Comparison of ENCODE assay signal across 9 mouse cellular contexts in the genomic region with DNA sequence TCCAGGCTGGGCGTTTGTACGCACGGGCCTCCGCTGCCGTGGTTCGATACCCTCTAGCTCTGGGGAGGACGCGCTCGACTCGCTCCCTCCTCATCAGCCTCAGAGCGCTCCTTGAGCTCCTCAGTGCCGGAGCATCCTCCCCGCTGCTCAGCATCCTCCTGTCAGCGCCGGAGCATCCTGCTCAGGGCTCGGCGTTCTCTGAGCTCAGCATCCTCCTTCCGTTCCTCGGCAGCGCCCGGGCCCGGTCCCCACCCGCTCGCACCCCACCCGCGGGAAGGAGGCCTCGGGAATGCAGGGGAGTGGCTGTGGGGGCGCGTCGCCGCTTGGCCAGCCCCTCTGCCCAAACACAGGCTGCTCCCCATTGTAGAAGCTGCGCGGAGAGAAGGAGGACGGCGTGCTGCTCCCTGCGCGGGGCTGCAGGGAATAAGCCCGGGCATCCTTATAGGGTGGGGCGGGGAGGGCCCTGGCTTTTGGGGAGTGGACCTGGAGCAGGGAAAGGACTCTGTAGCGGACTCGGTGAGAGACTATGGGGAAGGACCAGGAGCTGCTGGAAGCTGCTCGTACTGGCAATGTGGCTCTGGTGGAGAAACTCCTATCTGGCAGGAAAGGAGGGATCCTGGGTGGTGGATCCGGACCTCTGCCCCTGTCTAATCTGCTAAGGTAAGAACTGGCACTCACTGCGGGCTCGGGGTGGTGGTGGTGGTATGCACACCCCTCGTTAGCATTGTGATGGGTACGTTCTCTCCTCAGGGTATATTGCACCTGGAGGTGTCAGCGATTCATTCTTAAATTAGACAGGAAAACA. TPM values are rescaled to one million over a fixed set of nuclear protein-coding genes. Genes with fewer than 3 reads are reported as not detected.
DNase-seq lines count a peak whose midpoint lies in the region; ATAC-seq lines count a peak whose summit lies in the region.
"Had no signal": no experiment of that assay in that cellular context is flagged by ENCODE, and none has a peak within 500 bp of the region (broad histone marks: within the 10 kb centered on the region; RNA-seq: fewer than 3 reads in every experiment).

Anks1b (plus strand) TSS at position 364 of the 805 bp plus-strand sequence.

- peak within 1 kb of the TSS; percentile 64 for H3K4me2 ChIP-seq in forebrain, embryonic 15.5 days (replicated peaks)
- peak within 1 kb of the TSS; percentile 70 for H3K4me2 ChIP-seq in hindbrain, embryonic 14.5 days (replicated peaks)

- peak; percentile 89 for ATAC-seq in forebrain, embryonic 15.5 days (replicated peaks)
- peak; percentile 85 for ATAC-seq in hindbrain, embryonic 14.5 days (ENCODE audit: low FRiP score)
- ATAC-seq in megakaryocyte progenitor cell, adult 5-6 weeks (replicated peaks; ENCODE audit: poor library complexity): peak; percentile 48
- no peak; the same call in none of the 2 replicates for ATAC-seq in granulocyte monocyte progenitor cell, adult 5-6 weeks (replicated peaks; ENCODE audit: poor library complexity, severe bottlenecking)

- H3K9ac ChIP-seq in forebrain, embryonic 15.5 days (replicated peaks): peak within 1 kb of the TSS; percentile 80
- H3K9ac ChIP-seq in hindbrain, embryonic 14.5 days: peak within 1 kb of the TSS; percentile 97

- H3K9me3 ChIP-seq in forebrain, embryonic 15.5 days: no peaks in the 10 kb centered on the region
- no peaks in the 10 kb centered on the region for H3K9me3 ChIP-seq in hindbrain, embryonic 14.5 days (ENCODE audit: control insufficient read depth, low read length)

- peak; percentile 75 for DNase-seq in ZHBTc4 (ENCODE audit: low read depth, low spot score)
- DNase-seq in cerebellum, adult 11-12 months: peak; percentile 86
- peak; percentile 69 for DNase-seq in hindbrain, embryonic 14.5 days (ENCODE audit: low spot score)
- peak; percentile 64 to 65 for DNase-seq in left cerebral cortex, adult 8-10 months (ENCODE audit: low spot score in 2 of 2)
- DNase-seq in right cerebral cortex, postnatal 4 days: peak; percentile 76

- H3K27ac ChIP-seq in forebrain, embryonic 15.5 days (replicated peaks): peak within 1 kb of the TSS; percentile 99
- H3K27ac ChIP-seq in hindbrain, embryonic 14.5 days: peak within 1 kb of the TSS; percentile 98
- H3K27ac ChIP-seq: macrophage had no signal

- H3K4me3 ChIP-seq in forebrain, embryonic 15.5 days: peak within 1 kb of the TSS; percentile 66
- H3K4me3 ChIP-seq in hindbrain, embryonic 14.5 days (replicated peaks; ENCODE audit: low read length): peak within 1 kb of the TSS; percentile 88

- 0% methylated on average over 48 of the region's 48 CpGs for WGBS in forebrain, embryonic 15.5 days
- WGBS in hindbrain, embryonic 14.5 days: 1% methylated on average over 47 of the region's 48 CpGs

- H3K4me1 ChIP-seq in forebrain, embryonic 15.5 days: peaks cover 24% of the 10 kb centered on the region
- peaks cover 17% of the 10 kb centered on the region for H3K4me1 ChIP-seq in hindbrain, embryonic 14.5 days (replicated peaks; ENCODE audit: control insufficient read depth, insufficient read depth, low read length)

- H3K36me3 ChIP-seq in forebrain, embryonic 15.5 days: no peaks in the 10 kb centered on the region
- no peaks in the 10 kb centered on the region for H3K36me3 ChIP-seq in hindbrain, embryonic 14.5 days (replicated peaks; ENCODE audit: control insufficient read depth, insufficient read depth)

- no peaks in the 10 kb centered on the region for H3K27me3 ChIP-seq in forebrain, embryonic 15.5 days
- H3K27me3 ChIP-seq in hindbrain, embryonic 14.5 days (ENCODE audit: control insufficient read depth, insufficient read depth, low read length): no peaks in the 10 kb centered on the region

RNA-seq across cellular contexts. Expression of gene Anks1b, which starts in this region (rescaled TPM):
- 55.0 and 63.1 TPM in 2 replicates for polyA plus RNA-seq in forebrain, embryonic 15.5 days (2015; fragmentation: Nextera tagmentation; extraction: Ambion mirVana)
- 69.4 and 77.5 TPM in 2 replicates for polyA plus RNA-seq in hindbrain, embryonic 14.5 days (2014; fragmentation: Nextera tagmentation; extraction: Ambion mirVana)
- total RNA-seq in left cerebral cortex, adult 8-10 months (2022): 100 to 1,000 TPM; 419 to 472 (median 449) TPM
- total RNA-seq in megakaryocyte progenitor cell, adult 5-6 weeks (2015): not detected in 2 replicates
- total RNA-seq in megakaryocyte progenitor cell, adult 5-6 weeks (2017): not detected in 2 replicates
- total RNA-seq in granulocyte monocyte progenitor cell, adult 5-6 weeks (2014; fragmentation: Nextera tagmentation): not detected in 2 replicates
- not detected in 2 replicates for total RNA-seq in granulocyte monocyte progenitor cell, adult 5-6 weeks (2017)
- polyA plus RNA-seq: macrophage had no signal

Comparison
In these comparisons a context has a peak if more than half of its experiments do, and no peak if none do; other contexts are left out.
1. RNA of gene Anks1b (total RNA-seq): 419 to 472 TPM in left cerebral cortex, adult 8-10 months; not detected in megakaryocyte progenitor cell, adult 5-6 weeks and not detected in granulocyte monocyte progenitor cell, adult 5-6 weeks; every median in the first group is over 100 times any median in the second.
2. Peak in ATAC-seq in megakaryocyte progenitor cell, adult 5-6 weeks; RNA of the gene not detected or under 1 TPM.
3. Peak in every context shown above with its lines, with median percentiles within 50 percentile points of each other: DNase-seq.